ENCODE assay signal across 8 mouse cellular contexts in genomic region chr11:73177895-73178294, GRCm38 (mm10). TPM values are rescaled to one million over a fixed set of nuclear protein-coding genes. Genes with fewer than 3 reads are reported as not detected.
A peak's percentile ranks its signal among the peaks of the same experiment; 100 is the strongest.
DNase-seq lines count a peak whose midpoint lies in the region; ATAC-seq lines count a peak whose summit lies in the region.

No protein-coding gene starts in this region.

- intact Hi-C loops in heart, postnatal 25 days (cut with DNase I), result loop anchor here (2.0 kb wide), 1 partner anchor 21 kb away; the partner anchor contains the start of genes Ctns and Shpk

- WGBS in heart, embryonic 12.5 days, result 5% methylated on average over 2 of the region's 2 CpGs
- WGBS in hindbrain, embryonic 13.5 days, result 2% methylated on average over 2 of the region's 2 CpGs
- WGBS in midbrain, embryonic 11.5 days, result 2% methylated on average over 2 of the region's 2 CpGs

- DNase-seq in heart, postnatal 25 days (ENCODE audit: low spot score), result no peak
- peak; percentile 11 for DNase-seq in MN1 (ENCODE audit: low spot score)
- DNase-seq in midbrain, embryonic 11.5 days (ENCODE audit: low spot score, missing footprints), result no peak
- no peak for DNase-seq in thymus, postnatal 36 days
- DNase-seq in spleen, postnatal 10 days (ENCODE audit: low spot score in 2 of 2), result no peak
- DNase-seq in gastrocnemius, postnatal 25 days, result no peak

- peak overlapping the region; percentile 87 for H3K9ac ChIP-seq in heart, embryonic 12.5 days
- H3K9ac ChIP-seq in hindbrain, embryonic 13.5 days, result peak overlapping the region; percentile 92
- H3K9ac ChIP-seq in midbrain, embryonic 11.5 days (ENCODE audit: low read length), result peak overlapping the region; percentile 76

- peak overlapping the region; percentile 97 for H3K27ac ChIP-seq in heart, embryonic 12.5 days (ENCODE audit: poor library complexity, severe bottlenecking)
- H3K27ac ChIP-seq in hindbrain, embryonic 13.5 days, result peak overlapping the region; percentile 91
- H3K27ac ChIP-seq in midbrain, embryonic 11.5 days (ENCODE audit: low read depth, low read length), result peak overlapping the region; percentile 87; the same call in 1 of the 2 replicates

- H3K36me3 ChIP-seq in heart, embryonic 12.5 days, result peaks cover 35% of the 10 kb centered on the region
- peaks cover 26% of the 10 kb centered on the region for H3K36me3 ChIP-seq in hindbrain, embryonic 13.5 days
- no peaks in the 10 kb centered on the region for H3K36me3 ChIP-seq in midbrain, embryonic 11.5 days (ENCODE audit: control insufficient read depth, insufficient read depth, low read length)

- peak overlapping the region; percentile 95 for H3K4me2 ChIP-seq in heart, embryonic 12.5 days
- peak overlapping the region; percentile 74 for H3K4me2 ChIP-seq in hindbrain, embryonic 13.5 days
- H3K4me2 ChIP-seq in midbrain, embryonic 11.5 days, result peak overlapping the region; percentile 67

- no peaks in the 10 kb centered on the region for H3K9me3 ChIP-seq in heart, embryonic 12.5 days (replicated peaks)
- no peaks in the 10 kb centered on the region for H3K9me3 ChIP-seq in hindbrain, embryonic 13.5 days
- H3K9me3 ChIP-seq in midbrain, embryonic 11.5 days (ENCODE audit: control insufficient read depth, low read length), result no peaks in the 10 kb centered on the region

- ATAC-seq in heart, embryonic 12.5 days (ENCODE audit: insufficient number of reproducible peaks, low FRiP score), result no peak
- no peak for ATAC-seq in hindbrain, embryonic 13.5 days (ENCODE audit: low FRiP score)
- no peak for ATAC-seq in midbrain, embryonic 11.5 days (ENCODE audit: low FRiP score)

- peak overlapping the region; percentile 95 for H3K4me3 ChIP-seq in heart, embryonic 12.5 days
- H3K4me3 ChIP-seq in hindbrain, embryonic 13.5 days, result peak overlapping the region; percentile 71
- peak overlapping the region; percentile 95 for H3K4me3 ChIP-seq in midbrain, embryonic 11.5 days (ENCODE audit: low read depth, low read length)

- peaks cover 27% of the 10 kb centered on the region for H3K4me1 ChIP-seq in heart, embryonic 12.5 days (replicated peaks)
- peaks cover 46% of the 10 kb centered on the region for H3K4me1 ChIP-seq in hindbrain, embryonic 13.5 days (replicated peaks)
- peaks cover 5% of the 10 kb centered on the region; the same call in 1 of the 2 replicates for H3K4me1 ChIP-seq in midbrain, embryonic 11.5 days (ENCODE audit: control insufficient read depth, insufficient read depth, low read length)

- H3K27me3 ChIP-seq in heart, embryonic 12.5 days (replicated peaks), result no peaks in the 10 kb centered on the region
- H3K27me3 ChIP-seq in hindbrain, embryonic 13.5 days, result no peaks in the 10 kb centered on the region
- no peaks in the 10 kb centered on the region for H3K27me3 ChIP-seq in midbrain, embryonic 11.5 days (ENCODE audit: control insufficient read depth, insufficient read depth, low read length)

RNA-seq across cellular contexts. Expression of gene Tax1bp3, which starts 1.0 kb away (rescaled TPM):
- 239 and 249 TPM in 2 replicates for polyA plus RNA-seq in heart, embryonic 12.5 days (2016; fragmentation: Nextera tagmentation; extraction: Ambion mirVana)
- 10 to 100 TPM; 45.9 to 50.0 TPM for total RNA-seq in heart, postnatal 25 days (2021)
- 180 and 185 TPM in 2 replicates for polyA plus RNA-seq in hindbrain, embryonic 13.5 days (2015; fragmentation: Nextera tagmentation; extraction: Ambion mirVana)
- 183 and 189 TPM in 2 replicates for polyA plus RNA-seq in midbrain, embryonic 11.5 days (2014; fragmentation: Nextera tagmentation; extraction: Ambion mirVana)
- 10 to 100 TPM; 10.1 to 15.2 TPM for total RNA-seq in gastrocnemius, postnatal 25 days (2021)

RNA-seq across cellular contexts. Expression of gene Emc6, which starts 1.1 kb away (rescaled TPM):
- 97.4 and 101 TPM in 2 replicates for polyA plus RNA-seq in heart, embryonic 12.5 days (2016; fragmentation: Nextera tagmentation; extraction: Ambion mirVana)
- 10 to 100 TPM; 78.3 to 84.4 TPM for total RNA-seq in heart, postnatal 25 days (2021)
- polyA plus RNA-seq in hindbrain, embryonic 13.5 days (2015; fragmentation: Nextera tagmentation; extraction: Ambion mirVana), result 120 and 136 TPM in 2 replicates
- polyA plus RNA-seq in midbrain, embryonic 11.5 days (2014; fragmentation: Nextera tagmentation; extraction: Ambion mirVana), result 125 TPM in 2 replicates
- total RNA-seq in gastrocnemius, postnatal 25 days (2021), result 10 to 100 TPM; 77.8 to 87.8 TPM

RNA-seq across cellular contexts. Expression of gene P2rx5, which starts 17.7 kb away (rescaled TPM):
- 1.8 and 2.2 TPM in 2 replicates for polyA plus RNA-seq in heart, embryonic 12.5 days (2016; fragmentation: Nextera tagmentation; extraction: Ambion mirVana)
- total RNA-seq in heart, postnatal 25 days (2021), result 10 to 100 TPM; 13.0 to 13.3 TPM
- 0.28 and 0.42 TPM in 2 replicates for polyA plus RNA-seq in hindbrain, embryonic 13.5 days (2015; fragmentation: Nextera tagmentation; extraction: Ambion mirVana)
- polyA plus RNA-seq in midbrain, embryonic 11.5 days (2014; fragmentation: Nextera tagmentation; extraction: Ambion mirVana), result 0.08 and 0.23 TPM in 2 replicates
- total RNA-seq in gastrocnemius, postnatal 25 days (2021), result 1 to 10 TPM; 8.7 to 9.7 TPM

RNA-seq across cellular contexts. Expression of gene Ctns, which starts 20.9 kb away (rescaled TPM):
- polyA plus RNA-seq in heart, embryonic 12.5 days (2016; fragmentation: Nextera tagmentation; extraction: Ambion mirVana), result 13.9 and 15.9 TPM in 2 replicates
- 10 to 100 TPM; 12.1 to 14.3 TPM for total RNA-seq in heart, postnatal 25 days (2021)
- 21.5 and 22.8 TPM in 2 replicates for polyA plus RNA-seq in hindbrain, embryonic 13.5 days (2015; fragmentation: Nextera tagmentation; extraction: Ambion mirVana)
- 19.1 and 21.1 TPM in 2 replicates for polyA plus RNA-seq in midbrain, embryonic 11.5 days (2014; fragmentation: Nextera tagmentation; extraction: Ambion mirVana)
- total RNA-seq in gastrocnemius, postnatal 25 days (2021), result 1 to 10 TPM; 5.6 to 7.4 TPM

RNA-seq across cellular contexts. Expression of gene Shpk, which starts 21.4 kb away (rescaled TPM):
- 0.36 and 0.54 TPM in 2 replicates for polyA plus RNA-seq in heart, embryonic 12.5 days (2016; fragmentation: Nextera tagmentation; extraction: Ambion mirVana)
- total RNA-seq in heart, postnatal 25 days (2021), result 1 to 10 TPM; 1.4 TPM
- 2.0 and 2.3 TPM in 2 replicates for polyA plus RNA-seq in hindbrain, embryonic 13.5 days (2015; fragmentation: Nextera tagmentation; extraction: Ambion mirVana)
- 1.1 TPM in 2 replicates for polyA plus RNA-seq in midbrain, embryonic 11.5 days (2014; fragmentation: Nextera tagmentation; extraction: Ambion mirVana)
- 1 to 10 TPM in 1 of 2 experiments, under 1 TPM in 1; 0.59 to 1.0 TPM for total RNA-seq in gastrocnemius, postnatal 25 days (2021)
